Mouse (Mus musculus): ENCODE measurements at regions not wholly inside any gene's neighbourhood (a gene's known extent, or its start where the extent isn't known, plus 50 kb on each side); places are given as distances from the start of the nearest gene placed in this dataset.
A peak's percentile ranks its signal among the peaks of the same experiment; 100 is the strongest.
"Not testable (repeated sequence)": the region's sequence is repeated elsewhere in the genome, so short reads cannot be mapped to it uniquely, and the experiment has no call there.

DNA sequence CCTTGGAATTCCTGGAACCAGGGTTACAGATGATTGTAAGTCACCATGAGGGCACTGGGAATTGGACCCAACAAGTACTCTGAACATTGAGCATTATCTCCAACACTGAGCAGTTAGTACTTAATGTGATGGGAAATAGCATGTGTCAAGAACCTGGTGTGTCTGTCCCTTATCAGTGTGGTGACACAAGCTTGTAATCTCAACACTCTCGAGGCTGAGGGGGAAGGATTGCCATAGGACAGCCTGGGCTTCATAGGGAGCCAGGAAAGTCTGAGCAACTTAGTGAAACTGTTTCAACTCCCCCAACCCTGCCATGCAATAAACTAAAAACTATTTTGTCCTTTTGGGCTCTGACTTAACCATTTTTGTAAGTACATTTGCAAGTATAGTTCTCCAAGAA lies 100.0 kb downstream of the Wdr20rt start:
- DNase-seq (ENCODE audit: low spot score in 2 of 2), result no peak

DNA sequence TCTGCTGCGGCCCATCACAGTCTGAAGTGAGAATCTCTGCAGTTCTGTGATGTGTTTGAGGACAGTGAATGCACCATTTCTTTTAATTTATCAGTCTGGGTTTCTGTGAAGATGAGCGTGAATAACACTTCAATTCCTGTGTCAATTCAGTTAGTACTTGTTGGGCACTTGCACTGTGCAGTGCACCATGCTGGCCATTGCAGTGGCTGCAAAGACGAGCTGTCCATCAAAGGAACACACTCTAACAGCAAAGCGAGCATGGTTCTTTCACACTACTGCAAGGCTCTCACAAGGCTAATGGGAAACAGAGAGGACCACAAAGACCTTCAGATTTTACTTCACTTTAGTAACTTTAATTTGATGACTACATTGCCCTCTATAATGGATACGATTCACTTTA lies 103.2 kb downstream of the Wdr20rt start:
- no peak for DNase-seq (ENCODE audit: low spot score in 2 of 2)

- no peak for DNase-seq (ENCODE audit: low spot score in 2 of 2)
Observed at GRCm38 (mm10) chr12:65329678-65330077, 104.4 kb downstream of the Wdr20rt start.

GRCm38 (mm10) chr12:65340009-65340408 lies 114.7 kb downstream of the Wdr20rt start:
- no peak for DNase-seq (ENCODE audit: low spot score in 2 of 2)

DNA sequence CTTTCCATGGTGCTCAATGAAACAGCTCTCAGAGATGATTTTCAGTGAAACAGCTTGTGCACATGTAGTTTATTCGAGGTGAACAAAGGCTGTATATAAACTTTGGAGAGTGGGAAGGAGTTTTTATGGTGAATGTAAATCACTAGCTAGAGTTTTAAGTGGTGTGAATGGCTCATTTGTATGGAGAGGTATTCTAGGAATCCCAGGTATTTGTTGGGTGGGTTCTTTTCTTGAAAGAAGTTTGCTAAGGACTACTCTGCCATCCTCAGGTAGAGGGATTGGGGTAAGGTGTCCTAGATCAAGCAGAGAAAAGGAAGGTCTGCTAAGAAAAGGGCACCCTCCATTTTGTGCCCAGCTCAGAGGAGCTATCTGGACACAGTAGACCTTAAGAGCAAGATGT lies 121.9 kb downstream of the Wdr20rt start:
- DNase-seq (ENCODE audit: low spot score in 2 of 2), result no peak

- no peak for DNase-seq (ENCODE audit: low spot score in 2 of 2)
Observed at GRCm38 (mm10) chr12:65349535-65349934, 124.2 kb downstream of the Wdr20rt start.

DNA sequence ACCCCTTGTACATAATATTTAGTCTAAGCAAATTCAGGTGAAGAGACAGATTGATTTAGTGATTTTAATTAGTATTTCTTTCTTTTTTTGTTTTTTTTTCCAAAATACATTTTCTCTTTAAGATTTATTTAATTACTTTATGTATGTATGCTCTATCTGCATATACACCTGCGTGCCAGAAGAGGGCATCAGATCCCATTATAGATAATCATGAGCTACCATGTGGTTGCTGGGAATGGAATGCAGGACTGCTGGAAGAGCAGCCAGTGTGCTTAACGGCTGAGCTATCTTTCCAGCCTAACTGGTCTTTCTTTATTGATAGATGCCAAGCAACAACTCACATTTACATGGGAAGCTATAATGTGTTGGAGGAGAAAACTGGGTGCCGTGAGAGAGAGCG lies 138.9 kb downstream of the Wdr20rt start:
- DNase-seq (ENCODE audit: low spot score in 2 of 2), result no peak

- no peak for DNase-seq (ENCODE audit: low spot score in 2 of 2)
Observed at GRCm38 (mm10) chr12:65367334-65367733, 142.0 kb downstream of the Wdr20rt start.

DNA sequence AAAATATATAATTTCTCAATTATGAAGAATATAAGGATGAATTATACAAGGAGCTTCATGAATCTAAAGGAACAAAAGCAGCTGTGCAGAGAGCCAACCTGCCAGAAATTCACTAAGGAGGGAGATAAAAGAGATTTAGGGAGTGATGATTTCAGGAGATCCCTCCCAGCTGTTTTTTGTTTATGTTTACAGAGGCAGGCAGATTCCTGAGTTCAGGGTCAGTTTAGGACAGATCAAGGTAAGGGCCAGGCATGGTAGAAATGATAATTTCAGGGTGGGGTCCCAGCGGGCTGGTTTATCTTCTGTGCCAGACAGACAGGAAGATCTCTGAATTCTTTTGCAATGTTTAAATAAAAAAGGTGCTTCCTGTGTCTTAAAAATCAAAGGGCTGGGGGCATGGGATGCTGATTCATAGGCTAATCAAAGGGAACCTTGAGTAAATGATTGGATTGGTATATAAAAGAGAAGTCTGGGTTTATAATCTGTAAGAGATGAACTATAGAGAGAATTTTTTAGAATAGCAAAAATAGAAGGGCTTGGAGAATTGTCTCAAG lies 142.6 kb downstream of the Wdr20rt start:
- no peak for DNase-seq (ENCODE audit: low spot score in 2 of 2)

- no peak for DNase-seq (ENCODE audit: low spot score in 2 of 2)
Observed at GRCm38 (mm10) chr12:65371650-65372049, 146.3 kb downstream of the Wdr20rt start.

GRCm38 (mm10) chr12:65379321-65379720 lies 154.0 kb downstream of the Wdr20rt start:
- DNase-seq (ENCODE audit: low spot score in 2 of 2), result no peak

DNA sequence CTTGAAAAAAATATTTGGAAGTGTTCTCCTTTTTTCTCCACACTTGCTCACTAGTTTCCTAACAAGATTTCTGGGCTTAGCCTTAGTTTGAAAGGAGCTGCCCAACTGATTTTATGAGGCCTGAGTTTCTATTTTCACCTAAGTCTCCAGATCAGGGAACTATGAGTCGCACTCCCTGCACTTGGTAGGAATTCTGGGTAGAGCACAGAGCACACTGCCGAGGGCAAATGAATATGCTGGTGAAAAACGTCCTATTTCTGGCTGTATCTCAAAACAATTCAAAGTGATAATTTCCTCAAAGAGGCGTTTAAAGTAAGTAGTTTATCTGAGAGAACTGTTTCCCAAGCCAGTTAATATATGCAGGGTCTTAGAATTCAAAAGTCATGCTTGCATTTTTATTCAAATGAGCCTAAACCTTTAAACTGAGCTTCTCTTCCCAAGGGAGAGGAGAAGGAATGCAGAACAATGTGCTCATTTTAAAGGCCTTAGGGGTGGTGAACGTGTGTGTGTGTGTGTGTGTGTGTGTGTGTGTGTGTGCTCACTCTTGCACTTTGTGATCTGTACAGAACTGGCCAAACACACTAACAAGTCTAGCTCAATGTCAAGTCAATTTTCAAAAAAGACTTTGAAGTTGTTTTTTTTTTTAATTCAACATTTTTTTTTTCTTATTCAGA lies 156.9 kb downstream of the Wdr20rt start:
- DNase-seq (ENCODE audit: low spot score in 2 of 2), result no peak

DNA sequence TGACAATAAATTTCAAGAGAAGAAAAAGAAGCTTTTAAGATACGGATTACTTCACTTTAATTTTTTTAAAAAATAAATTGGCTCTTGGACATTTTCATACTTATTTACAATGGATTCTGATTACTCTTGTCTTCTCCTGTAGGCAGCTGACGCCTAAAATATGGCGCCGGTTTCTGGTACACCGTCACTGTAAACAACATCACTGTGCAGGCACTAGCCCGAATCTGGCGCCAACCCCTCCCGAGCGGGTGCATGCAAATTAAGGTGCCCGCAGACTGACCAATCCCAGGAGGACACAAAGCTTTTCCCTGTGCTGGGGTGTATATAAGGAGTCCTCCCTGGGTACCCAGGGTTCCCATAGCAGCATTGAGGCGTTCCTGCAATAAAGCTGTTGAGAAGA lies 157.5 kb downstream of the Wdr20rt start:
- DNase-seq (ENCODE audit: low spot score in 2 of 2), result not testable (repeated sequence)

- DNase-seq (ENCODE audit: low spot score in 2 of 2), result no peak
Observed at GRCm38 (mm10) chr12:65386005-65386645, 160.8 kb downstream of the Wdr20rt start.

GRCm38 (mm10) chr12:65387042-65387441 lies 161.7 kb downstream of the Wdr20rt start:
- DNase-seq (ENCODE audit: low spot score in 2 of 2), result no peak

GRCm38 (mm10) chr12:65389512-65389911 lies 164.2 kb downstream of the Wdr20rt start:
- DNase-seq (ENCODE audit: low spot score in 2 of 2), result no peak

GRCm38 (mm10) chr12:65390330-65390729 lies 165.0 kb downstream of the Wdr20rt start:
- DNase-seq (ENCODE audit: low spot score in 2 of 2), result peak; percentile 17 to 19

GRCm38 (mm10) chr12:65401728-65402419 lies 176.6 kb downstream of the Wdr20rt start:
- DNase-seq (ENCODE audit: low spot score in 2 of 2), result peak in 1 of 2 experiments; percentile 58

DNA sequence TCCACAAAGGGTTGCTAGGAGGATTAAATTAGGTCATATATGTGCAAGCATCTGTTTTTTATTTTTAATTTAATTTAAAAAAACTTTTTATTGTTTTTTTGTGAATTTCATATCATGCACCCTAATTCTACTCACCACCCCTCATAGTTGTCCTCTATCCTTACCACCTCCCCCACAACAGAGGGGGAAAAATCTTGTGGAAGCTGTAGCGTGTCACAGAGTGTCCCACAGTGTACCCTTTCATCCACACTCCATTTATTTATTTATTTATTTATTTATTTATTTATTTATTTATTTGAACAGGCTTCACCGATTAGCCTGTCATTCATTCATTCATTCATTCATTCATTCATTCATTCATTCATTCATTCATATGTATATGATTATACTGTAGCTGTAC lies 177.8 kb downstream of the Wdr20rt start:
- no peak for DNase-seq (ENCODE audit: low spot score in 2 of 2)

- no peak for DNase-seq (ENCODE audit: low spot score in 2 of 2)
Observed at GRCm38 (mm10) chr12:65413034-65413700, 187.8 kb downstream of the Wdr20rt start.

- no peak for DNase-seq (ENCODE audit: low spot score in 2 of 2)
Observed at GRCm38 (mm10) chr12:65414393-65414792, 189.1 kb downstream of the Wdr20rt start.

GRCm38 (mm10) chr12:65416909-65417308 lies 191.6 kb downstream of the Wdr20rt start:
- DNase-seq (ENCODE audit: low spot score in 2 of 2), result no peak
